Mouse (Mus musculus): Measurements from ENCODE around the gene Sptb. TPM values are rescaled to one million over a fixed set of nuclear protein-coding genes. Genes with fewer than 3 reads are reported as not detected.

Gene Sptb
- polyA plus RNA-seq, 1 experiment from 2014 or later = 12.7 TPM

DNA sequence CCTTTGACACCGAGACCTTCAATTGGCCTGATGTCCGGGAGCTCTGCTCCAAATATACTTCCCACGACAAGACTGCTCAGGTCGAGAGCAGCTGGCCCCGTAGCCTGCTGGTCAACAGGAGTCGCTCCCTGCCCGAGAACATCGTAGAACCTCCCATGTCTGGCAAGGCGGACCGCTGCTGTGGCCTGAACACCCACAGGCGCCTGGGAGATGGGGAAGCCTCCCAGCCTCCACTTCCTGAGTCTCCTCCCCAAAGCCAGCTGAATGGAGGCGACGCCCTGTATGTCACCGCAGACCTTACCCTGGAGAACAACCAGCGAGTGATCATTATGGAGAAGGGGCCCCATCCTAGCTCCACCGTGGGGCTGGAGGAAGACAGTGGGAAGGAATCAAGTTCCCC is 132.5 kb downstream of the Sptb start:
- Histone ChIP-seq H3K27me3 (ENCODE audit: control insufficient read depth, insufficient read depth, low read length) (no peaks in the 10 kb centered on the region), H3K36me3 (ENCODE audit: control insufficient read depth, insufficient read depth, low read length) (no peaks in the 10 kb centered on the region), H3K9ac (replicated peaks; ENCODE audit: low read depth, low read length) (no peak overlapping the region), H3K4me2 (ENCODE audit: low read depth, low read length) (no peak overlapping the region), H3K4me1 (ENCODE audit: control insufficient read depth, insufficient read depth, low read length) (0 out of 2 replicates have a peak, but pooled peaks cover 4% of the 10 kb centered on the region), H3K27ac (ENCODE audit: low read depth, low read length) (no peak overlapping the region), H3K9me3 (ENCODE audit: control insufficient read depth, low read length) (no peaks in the 10 kb centered on the region), H3K4me3 (ENCODE audit: low read depth, low read length) (no peak overlapping the region)
- 97% methylated on average over 16 of the region's 16 CpGs for WGBS
- ATAC-seq (ENCODE audit: low read depth) = no peak

DNA sequence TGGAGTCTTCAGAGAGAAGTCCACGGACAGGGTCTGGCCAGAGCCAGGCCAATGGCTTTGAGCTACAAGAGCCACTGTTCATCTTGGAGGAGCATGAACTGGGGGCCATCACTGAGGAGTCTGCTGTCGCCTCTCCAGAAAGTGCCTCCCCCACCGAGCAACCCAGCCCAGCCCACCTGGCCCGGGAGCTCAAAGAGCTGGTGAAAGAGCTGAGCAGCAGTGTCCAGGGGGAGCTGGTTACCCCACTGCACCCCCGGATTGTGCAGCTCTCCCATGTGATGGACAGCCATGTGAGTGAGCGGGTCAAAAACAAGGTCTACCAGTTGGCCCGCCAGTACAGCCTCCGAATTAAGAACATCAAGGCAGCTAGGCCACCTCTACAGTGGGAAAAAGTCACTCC is 133.5 kb downstream of the Sptb start:
- no peak overlapping the region for H3K27ac ChIP-seq (ENCODE audit: low read depth, low read length)
- H3K27me3 ChIP-seq (ENCODE audit: control insufficient read depth, insufficient read depth, low read length) = no peaks in the 10 kb centered on the region
- WGBS = 96% methylated on average over 8 of the region's 8 CpGs

DNA sequence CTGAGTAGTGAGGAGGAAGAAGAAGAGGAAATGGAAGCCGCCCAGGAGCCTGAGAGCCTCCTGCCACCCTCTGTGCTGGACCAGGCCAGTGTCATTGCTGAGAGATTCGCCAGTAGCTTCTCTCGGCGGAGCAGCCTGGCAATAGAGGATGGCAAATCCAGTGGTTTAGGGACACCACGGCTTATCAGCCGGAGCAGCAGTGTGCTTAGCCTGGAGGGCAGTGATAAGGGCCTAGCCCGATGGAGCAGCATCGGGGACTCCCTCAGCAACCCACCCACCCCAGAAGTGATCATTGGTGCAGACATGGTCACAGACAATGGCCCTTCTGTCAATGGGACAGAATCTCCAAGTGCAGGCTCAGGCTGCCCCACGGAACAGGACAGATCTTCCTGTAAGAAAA is 134.3 kb downstream of the Sptb start:
- Histone ChIP-seq H3K4me3 (ENCODE audit: low read depth, low read length) (no peak overlapping the region), H3K27me3 (ENCODE audit: control insufficient read depth, insufficient read depth, low read length) (no peaks in the 10 kb centered on the region), H3K9ac (replicated peaks; ENCODE audit: low read depth, low read length) (no peak overlapping the region), H3K4me2 (ENCODE audit: low read depth, low read length) (no peak overlapping the region), H3K9me3 (ENCODE audit: control insufficient read depth, low read length) (no peaks in the 10 kb centered on the region), H3K4me1 (ENCODE audit: control insufficient read depth, insufficient read depth, low read length) (no peaks in the 10 kb centered on the region), H3K36me3 (ENCODE audit: control insufficient read depth, insufficient read depth, low read length) (no peaks in the 10 kb centered on the region), H3K27ac (ENCODE audit: low read depth, low read length) (no peak overlapping the region)
- no peak for ATAC-seq (ENCODE audit: low read depth)
- WGBS = 89% methylated on average over 9 of the region's 9 CpGs

More for the DNA sequence above, 133.5 kb downstream of the Sptb start:
- Histone ChIP-seq H3K36me3 (ENCODE audit: control insufficient read depth, insufficient read depth, low read length) (no peaks in the 10 kb centered on the region), H3K9me3 (ENCODE audit: control insufficient read depth, low read length) (no peaks in the 10 kb centered on the region), H3K4me2 (ENCODE audit: low read depth, low read length) (no peak overlapping the region), H3K4me3 (ENCODE audit: low read depth, low read length) (no peak overlapping the region), H3K9ac (replicated peaks; ENCODE audit: low read depth, low read length) (no peak overlapping the region), H3K4me1 (ENCODE audit: control insufficient read depth, insufficient read depth, low read length) (no peaks in the 10 kb centered on the region)
- no peak for ATAC-seq (ENCODE audit: low read depth)

DNA sequence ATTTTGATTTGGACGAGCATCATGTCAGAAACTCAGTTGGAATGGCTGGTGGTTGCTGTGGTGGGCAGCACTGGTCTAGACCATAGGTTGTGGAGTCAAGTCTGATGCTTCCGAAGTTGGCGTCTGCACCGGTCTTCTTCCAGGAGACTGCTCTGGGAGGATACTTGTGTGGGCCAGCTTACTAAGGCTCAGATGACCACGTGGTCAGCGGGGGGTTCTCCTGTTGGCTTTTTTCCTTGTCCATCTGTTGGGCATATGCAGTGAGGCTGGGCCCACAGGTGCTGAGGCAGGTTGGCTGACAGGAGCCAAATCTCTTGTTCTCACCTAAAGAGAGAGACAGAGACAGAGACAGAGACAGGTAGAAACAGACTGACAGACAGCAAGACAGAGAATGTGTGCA is 135.5 kb downstream of the Sptb start:
- H3K9ac ChIP-seq (replicated peaks; ENCODE audit: low read depth, low read length) = no peak overlapping the region
- no peak overlapping the region for H3K4me3 ChIP-seq (ENCODE audit: low read depth, low read length)
- no peaks in the 10 kb centered on the region for H3K36me3 ChIP-seq (ENCODE audit: control insufficient read depth, insufficient read depth, low read length)
- H3K27me3 ChIP-seq (ENCODE audit: control insufficient read depth, insufficient read depth, low read length) = no peaks in the 10 kb centered on the region
- ATAC-seq (ENCODE audit: low read depth) = no peak
- no peak overlapping the region for H3K4me2 ChIP-seq (ENCODE audit: low read depth, low read length)
- no peaks in the 10 kb centered on the region for H3K9me3 ChIP-seq (ENCODE audit: control insufficient read depth, low read length)
- H3K27ac ChIP-seq (ENCODE audit: low read depth, low read length) = no peak overlapping the region
- no peaks in the 10 kb centered on the region for H3K4me1 ChIP-seq (ENCODE audit: control insufficient read depth, insufficient read depth, low read length)
- WGBS = 95% methylated on average over 6 of the region's 6 CpGs

DNA sequence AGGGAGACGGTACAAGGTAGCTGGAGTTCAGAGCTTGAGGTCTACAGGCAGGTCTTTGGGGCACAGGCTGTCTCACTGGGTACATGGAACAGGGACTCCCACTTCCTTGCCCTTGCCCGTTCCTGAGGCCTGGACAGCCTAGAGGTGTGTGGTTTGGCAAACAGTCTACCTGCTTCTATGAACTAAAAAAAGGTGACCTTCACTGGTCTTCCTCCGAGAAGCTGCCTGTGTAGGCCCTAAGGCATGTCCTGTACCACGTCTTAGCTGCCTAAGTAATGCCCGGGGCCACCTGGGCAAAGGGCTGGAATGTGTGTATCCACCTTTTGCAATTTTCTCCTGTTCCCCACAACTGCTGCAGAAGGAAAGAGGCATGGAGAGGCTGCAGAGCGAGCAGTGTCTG is 137.0 kb downstream of the Sptb start:
- H3K4me2 ChIP-seq (ENCODE audit: low read depth, low read length) = no peak overlapping the region
- WGBS = 91% methylated on average over 6 of the region's 6 CpGs
- no peaks in the 10 kb centered on the region for H3K27me3 ChIP-seq (ENCODE audit: control insufficient read depth, insufficient read depth, low read length)
- no peak overlapping the region for H3K4me3 ChIP-seq (ENCODE audit: low read depth, low read length)
- H3K36me3 ChIP-seq (ENCODE audit: control insufficient read depth, insufficient read depth, low read length) = no peaks in the 10 kb centered on the region
- no peak overlapping the region for H3K27ac ChIP-seq (ENCODE audit: low read depth, low read length)
- no peak overlapping the region for H3K9ac ChIP-seq (replicated peaks; ENCODE audit: low read depth, low read length)
- H3K9me3 ChIP-seq (ENCODE audit: control insufficient read depth, low read length) = no peaks in the 10 kb centered on the region
- no peaks in the 10 kb centered on the region for H3K4me1 ChIP-seq (ENCODE audit: control insufficient read depth, insufficient read depth, low read length)
- no peak for ATAC-seq (ENCODE audit: low read depth)

DNA sequence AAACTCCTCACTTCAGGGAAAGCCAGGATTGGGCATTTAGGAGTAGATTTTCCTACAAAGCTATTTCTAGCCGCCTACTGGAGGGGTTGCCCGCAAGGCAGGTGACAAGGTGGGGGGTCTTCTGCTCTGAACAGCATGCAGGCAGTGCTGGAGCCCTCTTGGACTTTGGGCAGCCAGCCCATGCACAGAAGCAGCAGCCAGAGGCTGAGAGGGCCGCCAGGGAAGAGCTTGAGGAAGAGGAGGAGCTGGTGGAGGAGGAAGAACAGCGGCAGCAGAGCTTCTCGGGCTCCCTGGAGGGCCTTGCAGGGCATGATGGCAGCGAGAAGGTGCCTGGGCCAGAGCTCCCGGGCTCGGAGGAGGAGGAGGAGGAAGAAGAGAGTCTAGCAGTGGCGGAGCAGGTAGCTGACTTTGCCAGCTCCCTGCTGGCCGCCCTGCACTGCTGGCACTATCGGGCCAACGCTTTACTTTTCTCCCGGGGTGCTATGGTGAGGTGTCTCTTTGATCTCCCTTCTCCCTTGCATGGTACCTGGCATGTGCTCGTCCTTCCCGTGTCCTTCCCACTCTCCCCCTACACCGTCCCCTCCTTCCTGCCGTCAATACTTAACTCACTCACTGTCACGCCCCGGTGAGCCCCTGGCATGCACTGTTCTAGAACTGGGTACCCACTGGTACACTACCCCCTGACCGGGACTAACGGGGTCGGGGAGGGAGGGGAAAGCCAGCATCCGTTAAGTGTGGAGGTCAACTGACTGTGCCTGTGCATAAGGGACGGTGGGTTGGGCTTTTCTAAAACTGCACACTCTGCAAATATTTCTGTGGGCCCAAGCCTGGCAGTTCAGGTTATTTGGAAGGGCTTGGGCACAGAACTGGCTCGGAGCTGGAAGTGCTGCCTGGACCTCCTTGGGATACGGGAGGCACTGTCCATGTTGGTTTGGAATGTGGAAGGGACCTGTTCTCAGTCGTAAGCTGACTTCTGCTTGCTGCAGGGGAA is 137.8 kb downstream of the Sptb start:
- H3K9me3 ChIP-seq (ENCODE audit: control insufficient read depth, low read length) = no peaks in the 10 kb centered on the region
- no peak overlapping the region for H3K27ac ChIP-seq (ENCODE audit: low read depth, low read length)
- 84% methylated on average over 27 of the region's 27 CpGs for WGBS
- no peak overlapping the region for H3K4me2 ChIP-seq (ENCODE audit: low read depth, low read length)
- H3K36me3 ChIP-seq (ENCODE audit: control insufficient read depth, insufficient read depth, low read length) = no peaks in the 10 kb centered on the region
- no peaks in the 10 kb centered on the region for H3K4me1 ChIP-seq (ENCODE audit: control insufficient read depth, insufficient read depth, low read length)
- ATAC-seq (ENCODE audit: low read depth) = no peak
- H3K9ac ChIP-seq (replicated peaks; ENCODE audit: low read depth, low read length) = no peak overlapping the region
- no peaks in the 10 kb centered on the region for H3K27me3 ChIP-seq (ENCODE audit: control insufficient read depth, insufficient read depth, low read length)
- no peak overlapping the region for H3K4me3 ChIP-seq (ENCODE audit: low read depth, low read length)

DNA sequence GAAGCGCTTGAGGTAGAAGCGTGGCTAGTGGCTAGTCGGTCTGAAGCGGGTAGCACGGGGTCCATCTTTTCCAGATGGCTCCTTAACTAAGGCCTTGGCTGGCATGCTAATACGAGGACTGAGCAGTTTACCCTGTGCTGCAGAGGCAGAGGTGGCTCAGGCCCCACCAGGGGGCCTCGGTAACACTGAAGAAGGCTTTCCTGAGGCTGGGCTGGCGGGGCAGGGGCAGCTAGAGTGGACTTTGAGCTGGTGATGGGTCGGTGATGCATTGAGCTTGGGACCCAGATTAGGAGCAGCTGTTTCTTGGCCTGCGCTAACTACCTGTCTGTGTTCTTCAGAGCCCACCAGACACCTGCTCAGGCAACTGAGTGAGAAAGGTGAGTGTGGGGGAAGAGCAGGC is 139.1 kb downstream of the Sptb start:
- Histone ChIP-seq H3K4me2 (ENCODE audit: low read depth, low read length) (no peak overlapping the region), H3K27ac (ENCODE audit: low read depth, low read length) (no peak overlapping the region), H3K9me3 (ENCODE audit: control insufficient read depth, low read length) (no peaks in the 10 kb centered on the region), H3K9ac (replicated peaks; ENCODE audit: low read depth, low read length) (no peak overlapping the region), H3K4me1 (ENCODE audit: control insufficient read depth, insufficient read depth, low read length) (no peaks in the 10 kb centered on the region), H3K27me3 (ENCODE audit: control insufficient read depth, insufficient read depth, low read length) (no peaks in the 10 kb centered on the region), H3K4me3 (ENCODE audit: low read depth, low read length) (no peak overlapping the region), H3K36me3 (ENCODE audit: control insufficient read depth, insufficient read depth, low read length) (no peaks in the 10 kb centered on the region)
- no peak for ATAC-seq (ENCODE audit: low read depth)
- 84% methylated on average over 10 of the region's 10 CpGs for WGBS

DNA sequence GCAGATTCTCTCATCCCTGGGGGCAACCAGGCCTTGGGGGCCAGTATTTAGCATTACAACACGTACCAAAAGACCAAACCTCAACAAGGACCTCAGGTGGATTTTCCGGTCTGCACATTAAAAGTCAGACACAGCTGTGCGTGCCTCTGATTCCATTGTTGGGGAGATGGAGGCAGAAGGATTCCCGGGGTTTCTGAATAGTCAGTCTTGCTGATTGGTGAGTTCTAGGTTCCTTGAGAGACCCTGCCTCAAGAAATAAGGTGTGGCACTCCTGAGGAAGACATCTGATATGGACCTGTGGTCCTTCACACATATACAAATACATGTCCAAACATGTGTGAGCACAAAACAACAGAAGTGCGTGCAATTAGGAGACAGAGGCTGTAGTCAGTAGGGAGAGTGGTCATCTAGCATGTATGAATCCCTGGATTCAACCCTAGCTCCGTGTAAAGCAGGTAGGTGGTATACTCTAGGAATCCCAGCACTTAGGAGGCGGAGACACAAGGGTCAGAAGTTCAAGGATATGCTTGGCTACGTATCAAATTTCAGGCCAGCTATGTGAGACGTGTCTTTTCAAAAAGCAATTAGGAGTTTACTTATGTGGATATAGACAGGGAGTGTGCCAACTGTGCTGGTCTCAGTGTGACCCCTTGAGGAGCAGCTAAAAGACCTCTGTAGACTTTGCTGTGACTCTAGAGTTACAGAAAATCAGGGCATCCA is 140.0 kb downstream of the Sptb start:
- no peak overlapping the region for H3K27ac ChIP-seq (ENCODE audit: low read depth, low read length)
- 76% methylated on average over 9 of the region's 9 CpGs for WGBS
- no peak for ATAC-seq (ENCODE audit: low read depth)

DNA sequence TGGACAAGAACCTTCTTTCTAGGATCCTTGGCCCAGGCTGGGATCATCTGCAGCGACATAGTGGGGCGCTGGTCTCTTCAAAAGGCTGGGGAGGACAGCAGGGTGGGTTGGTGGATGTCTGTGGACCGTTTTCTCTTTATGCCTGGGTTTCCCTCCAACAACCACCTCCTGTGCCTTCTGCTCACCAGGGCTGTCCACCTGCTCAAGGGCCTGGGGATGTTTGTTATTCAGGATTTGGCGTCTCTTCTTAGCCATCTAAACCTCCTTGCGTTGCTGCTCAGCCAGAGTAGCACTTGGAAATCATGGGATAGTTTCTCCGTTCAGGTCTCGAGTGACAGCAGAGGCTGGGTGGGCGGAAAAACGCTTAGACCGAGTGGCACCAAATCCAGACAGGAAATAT is 144.1 kb downstream of the Sptb start:
- H3K9ac ChIP-seq (replicated peaks; ENCODE audit: low read depth, low read length) = no peak overlapping the region
- no peaks in the 10 kb centered on the region for H3K27me3 ChIP-seq (ENCODE audit: control insufficient read depth, insufficient read depth, low read length)
- H3K4me3 ChIP-seq (ENCODE audit: low read depth, low read length) = no peak overlapping the region
- no peak for ATAC-seq (ENCODE audit: low read depth)
- H3K4me1 ChIP-seq (ENCODE audit: control insufficient read depth, insufficient read depth, low read length) = no peaks in the 10 kb centered on the region
- H3K9me3 ChIP-seq (ENCODE audit: control insufficient read depth, low read length) = no peaks in the 10 kb centered on the region
- H3K27ac ChIP-seq (ENCODE audit: low read depth, low read length) = no peak overlapping the region
- H3K4me2 ChIP-seq (ENCODE audit: low read depth, low read length) = no peak overlapping the region
- WGBS = 92% methylated on average over 10 of the region's 10 CpGs
- no peaks in the 10 kb centered on the region for H3K36me3 ChIP-seq (ENCODE audit: control insufficient read depth, insufficient read depth, low read length)

More for the DNA sequence above, 140.0 kb downstream of the Sptb start:
- H3K4me1 ChIP-seq (ENCODE audit: control insufficient read depth, insufficient read depth, low read length) = no peaks in the 10 kb centered on the region
- H3K9me3 ChIP-seq (ENCODE audit: control insufficient read depth, low read length) = no peaks in the 10 kb centered on the region
- no peaks in the 10 kb centered on the region for H3K36me3 ChIP-seq (ENCODE audit: control insufficient read depth, insufficient read depth, low read length)
- H3K9ac ChIP-seq (replicated peaks; ENCODE audit: low read depth, low read length) = no peak overlapping the region
- H3K4me3 ChIP-seq (ENCODE audit: low read depth, low read length) = no peak overlapping the region
- no peaks in the 10 kb centered on the region for H3K27me3 ChIP-seq (ENCODE audit: control insufficient read depth, insufficient read depth, low read length)
- no peak overlapping the region for H3K4me2 ChIP-seq (ENCODE audit: low read depth, low read length)

Data from neural tube, embryonic 14.5 days (tissue).